Mouse (Mus musculus) CD4-positive, CD25-positive, alpha-beta regulatory T cell, adult 2 months (primary cell): ENCODE results near the gene Polr3e.

Experiments
- DNase-seq: peaks from one replicate; pipeline ENCODE4 v3.0.0-alpha.2; 2012; ENCODE audit warnings: low read depth, low spot score

The Polr3e gene

DNA sequence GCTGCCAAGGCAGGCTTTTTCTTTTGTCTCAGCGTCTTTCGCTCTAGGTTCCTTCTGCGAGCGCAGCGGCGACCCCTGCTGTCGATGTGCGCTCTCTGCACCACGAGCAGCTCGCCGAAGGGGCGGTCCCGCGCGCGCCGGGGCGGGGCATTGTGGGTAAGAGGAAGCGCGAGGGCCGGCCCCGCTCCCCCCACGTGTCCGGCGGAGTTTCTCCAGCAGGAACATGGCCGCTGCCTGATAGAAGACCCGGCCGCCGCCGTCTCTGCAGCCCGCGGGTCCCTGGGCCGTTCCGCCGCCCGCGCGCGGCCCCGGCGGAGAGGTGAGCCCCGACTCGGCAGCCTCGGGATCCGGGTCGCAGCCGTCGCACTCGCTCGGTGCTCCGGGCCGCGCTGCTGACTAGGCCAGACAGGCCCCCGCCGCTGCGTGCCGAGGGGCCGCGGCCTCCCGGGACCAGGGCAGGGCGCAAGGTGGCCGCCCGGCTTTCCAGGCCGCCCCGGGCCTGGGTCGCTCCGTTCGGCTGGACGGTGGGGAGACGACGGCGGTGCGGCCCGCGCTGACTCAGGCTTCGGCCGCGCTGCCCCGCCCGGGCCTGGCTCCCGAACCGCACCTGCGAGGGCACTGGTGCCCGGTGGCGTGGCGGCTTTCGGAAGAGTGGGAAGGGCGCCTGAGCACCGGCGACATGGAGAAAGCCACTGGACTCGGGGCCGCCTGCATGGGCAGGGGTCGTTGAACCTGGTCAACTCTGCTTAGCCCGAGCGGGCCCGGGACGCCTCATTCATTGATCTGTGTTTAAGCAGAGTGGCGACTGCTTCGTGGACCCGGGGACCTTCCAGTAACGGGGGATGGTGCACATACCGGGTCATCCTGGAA lies at the start of gene Polr3e:
Gene Polr3e (plus strand): TSS at position 153 of the 870 bp plus-strand sequence.
- DNase-seq, result peak; percentile 99

DNA sequence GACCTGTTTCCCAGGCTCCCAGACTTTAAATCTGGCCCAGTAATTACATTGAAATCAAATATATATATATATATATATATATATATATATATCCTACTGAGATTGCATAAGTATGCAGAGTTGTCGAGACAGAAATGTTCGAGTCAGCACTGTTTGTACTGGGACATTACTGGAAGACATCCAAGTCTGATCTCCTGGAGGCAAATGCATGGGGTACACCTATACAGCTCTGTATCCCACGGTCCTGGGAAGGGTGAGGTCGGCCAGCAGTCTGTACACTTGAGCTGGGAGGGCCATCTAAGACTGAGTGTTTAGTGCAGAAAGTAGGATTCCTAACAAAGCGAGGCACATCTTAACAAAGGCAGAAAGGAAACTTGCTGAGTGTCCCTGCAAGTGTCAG lies 47.7 kb upstream of the Polr3e start:
- DNase-seq, result no peak

DNA sequence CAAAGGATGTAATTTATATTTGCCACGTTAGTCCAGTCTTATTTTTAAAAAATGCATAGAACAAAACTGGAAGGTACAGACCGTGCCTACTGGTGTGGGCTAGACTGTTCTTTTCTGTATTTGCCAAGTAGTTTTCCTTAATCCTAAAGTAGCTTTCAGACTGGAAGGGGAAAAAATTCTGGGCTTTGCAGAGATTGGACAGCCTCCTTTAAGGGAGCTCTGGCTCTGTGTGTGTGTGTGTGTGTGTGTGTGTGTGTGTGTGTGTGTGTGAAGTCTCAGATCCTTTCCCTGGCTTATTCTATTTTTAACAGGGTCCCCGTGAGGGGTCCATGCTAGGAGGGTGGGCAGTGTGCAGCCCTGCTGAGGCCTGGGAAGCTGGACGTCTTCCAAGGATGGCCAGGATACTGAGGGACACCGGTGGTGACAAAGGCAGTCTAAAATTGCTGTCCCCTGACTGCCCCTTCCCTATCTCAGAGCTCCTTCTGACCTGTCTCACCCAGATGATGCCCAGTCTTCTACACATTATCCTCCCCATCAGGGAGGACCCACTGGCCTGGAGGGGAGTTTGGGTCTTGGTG lies 47.0 kb upstream of the Polr3e start:
- DNase-seq, result no peak

DNA sequence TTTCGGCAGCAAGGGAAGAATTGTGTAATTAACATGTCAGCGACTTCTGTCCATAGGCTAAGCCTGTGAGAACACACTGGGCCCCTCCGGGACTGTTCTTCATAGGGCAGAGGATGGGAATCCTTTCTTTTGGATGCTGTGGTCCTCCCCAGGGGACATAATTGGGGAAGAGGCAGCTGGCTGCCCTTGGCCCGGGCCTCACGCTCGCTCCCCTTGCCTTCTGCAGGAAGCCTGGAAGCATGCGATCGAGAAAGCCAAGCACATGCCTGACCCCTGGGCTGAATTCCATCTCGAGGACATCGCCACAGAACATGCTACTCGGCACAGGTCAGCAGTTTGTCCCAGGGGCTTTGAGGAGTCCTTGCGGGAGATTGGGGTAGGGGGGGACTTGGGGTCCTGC lies 44.5 kb upstream of the Polr3e start:
- DNase-seq, result no peak

DNA sequence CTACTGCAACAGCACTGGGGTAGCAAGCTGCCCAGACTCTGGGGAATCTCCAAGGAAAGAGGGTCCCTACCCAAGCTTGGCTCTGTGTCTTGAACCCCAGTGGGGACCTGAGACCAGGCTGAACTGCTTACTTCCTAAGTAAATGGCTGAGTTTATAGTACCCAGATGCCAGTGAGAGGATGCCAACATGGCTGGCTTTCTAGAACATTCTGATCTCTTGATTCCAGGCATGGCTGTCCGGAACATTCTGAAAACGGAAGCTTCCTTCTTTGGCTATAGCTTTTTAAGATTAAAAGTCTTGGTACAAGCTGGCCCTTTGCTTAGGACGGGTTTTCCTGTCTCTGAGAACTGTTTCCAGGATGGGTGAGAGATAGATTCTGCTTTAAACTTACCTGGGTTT lies 43.5 kb upstream of the Polr3e start:
- DNase-seq, result no peak

DNA sequence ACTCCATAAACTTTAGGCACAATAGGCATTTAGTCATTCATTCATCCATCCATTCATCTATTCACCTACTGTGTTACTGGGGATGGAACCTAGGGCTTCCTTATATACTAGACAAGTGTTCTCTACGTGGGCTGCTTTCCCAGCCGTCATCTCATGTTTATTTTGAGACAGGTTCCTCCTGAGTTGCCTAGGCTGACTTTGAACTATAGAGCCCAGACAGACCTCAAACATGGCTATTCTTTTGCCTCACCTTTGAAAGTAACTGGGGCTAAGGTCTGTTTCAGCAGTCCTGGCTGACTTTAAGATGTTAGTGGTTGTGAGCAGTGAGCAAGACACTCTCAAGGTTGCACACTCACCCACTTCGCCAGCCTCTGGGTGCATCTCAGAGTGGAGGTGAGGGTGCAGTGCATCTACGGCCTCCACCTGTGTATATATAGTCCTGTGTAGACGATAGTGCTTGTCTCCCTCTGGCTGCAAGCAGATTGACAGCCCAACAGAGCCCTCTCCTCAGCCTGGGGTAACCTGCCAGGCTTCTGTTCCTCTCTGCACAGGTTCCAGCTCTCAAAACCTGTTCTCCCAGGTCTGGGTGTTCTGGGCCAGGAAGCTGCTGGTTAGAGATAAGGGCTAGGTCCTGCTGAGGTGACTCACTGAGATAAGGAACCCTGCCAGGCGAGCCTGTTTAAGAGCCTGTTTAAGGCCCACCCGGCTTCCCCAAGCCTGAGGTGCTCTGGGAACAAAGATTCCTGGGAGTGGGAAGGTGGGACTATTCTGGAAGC lies 42.6 kb upstream of the Polr3e start:
- DNase-seq, result no peak

DNA sequence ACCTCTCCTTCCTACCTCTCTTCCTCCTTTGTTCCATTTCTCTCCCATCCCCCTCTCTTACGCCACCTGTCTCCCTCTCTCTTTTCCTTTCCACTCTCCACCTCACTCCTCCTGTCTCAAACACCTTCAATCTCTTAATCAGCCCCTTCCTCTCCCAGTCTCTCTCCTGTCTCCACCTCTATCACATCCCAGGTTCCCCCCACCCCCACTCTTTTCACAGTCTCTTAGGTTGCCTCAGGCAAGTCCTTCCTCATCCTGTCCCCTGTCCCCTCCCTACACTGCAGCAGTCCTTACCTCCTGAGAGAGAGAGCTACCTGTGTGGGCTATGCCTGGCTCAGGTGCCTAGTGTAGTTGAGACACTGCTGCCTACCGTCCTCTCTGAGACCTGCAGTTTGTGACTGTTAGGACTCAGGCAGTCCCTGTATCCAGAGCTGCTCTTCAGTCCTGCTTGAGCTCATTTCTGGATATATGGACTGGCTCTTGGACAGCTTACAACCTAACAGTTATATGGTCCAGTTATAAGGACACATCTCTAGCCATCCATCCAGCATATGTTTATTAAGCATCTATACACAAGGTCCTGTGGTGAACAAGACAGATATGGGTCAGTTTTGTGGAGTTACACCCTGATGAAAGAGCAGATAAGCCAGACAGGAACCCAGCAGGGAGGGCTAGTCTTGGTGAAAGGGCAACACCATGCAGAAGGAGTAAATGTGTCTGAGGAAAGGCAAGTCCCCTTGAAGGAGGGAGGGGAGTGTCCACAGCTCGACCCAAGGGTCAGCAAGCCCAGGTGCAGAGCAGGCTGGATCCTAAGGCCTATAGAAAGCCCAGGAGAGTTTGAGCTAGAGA lies 41.8 kb upstream of the Polr3e start:
- DNase-seq, result no peak

DNA sequence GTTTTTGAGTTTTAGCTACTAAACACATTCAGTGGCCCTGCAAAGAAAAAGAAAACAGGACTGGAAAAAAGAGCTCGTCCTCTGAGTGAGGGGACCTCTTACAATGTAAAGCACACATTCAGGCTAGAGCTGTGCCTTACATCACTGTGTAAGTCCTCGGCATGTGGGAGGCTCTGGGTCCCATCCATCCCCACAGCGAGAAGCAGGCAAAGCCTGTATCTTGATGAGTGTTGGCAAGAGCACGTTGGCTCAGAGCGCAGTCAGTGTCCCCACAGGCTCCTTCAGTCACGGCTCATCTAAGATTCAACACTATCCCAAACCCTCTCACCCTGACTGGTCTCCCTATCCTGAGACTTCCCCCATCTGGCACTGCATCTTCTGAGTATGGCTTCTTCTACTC lies 39.3 kb upstream of the Polr3e start:
- DNase-seq, result no peak

DNA sequence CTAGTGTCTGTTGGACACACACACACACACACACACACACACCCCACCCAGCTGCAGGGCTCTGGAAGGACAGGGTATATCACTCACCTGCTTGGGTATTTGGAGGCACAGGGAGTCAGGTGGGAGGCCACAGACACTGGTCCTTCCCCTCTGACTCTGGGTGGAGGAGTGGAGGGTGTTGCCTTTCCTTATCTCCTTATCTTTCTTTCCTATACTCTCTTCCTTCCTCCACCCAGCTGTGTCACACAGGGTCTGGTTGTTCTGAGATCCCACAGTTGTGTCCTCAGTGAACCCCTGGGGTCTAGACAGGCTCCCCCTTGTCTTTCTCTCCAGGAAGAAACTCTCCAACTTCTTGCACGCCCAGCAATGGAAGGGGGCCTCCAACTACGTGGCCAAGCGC lies 37.6 kb upstream of the Polr3e start:
- no peak for DNase-seq

DNA sequence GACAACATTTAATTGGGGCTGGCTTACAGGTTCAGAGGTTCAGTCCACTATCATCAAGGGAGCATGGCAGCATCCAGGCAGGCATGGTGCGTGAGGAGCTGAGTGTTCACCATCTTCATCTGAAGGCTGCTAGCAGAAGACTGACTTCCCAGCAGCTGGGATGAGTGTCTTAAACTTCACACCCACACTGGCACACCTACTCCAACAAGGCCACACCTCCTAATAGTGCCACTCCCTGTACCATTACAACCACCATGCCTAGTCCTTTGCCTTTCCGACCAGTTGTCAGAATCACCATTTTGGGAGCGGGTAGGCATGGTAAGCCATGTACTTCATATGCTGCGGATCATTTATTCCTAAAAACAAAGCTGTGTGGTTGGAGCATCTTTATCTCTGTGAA lies 36.8 kb upstream of the Polr3e start:
- no peak for DNase-seq

DNA sequence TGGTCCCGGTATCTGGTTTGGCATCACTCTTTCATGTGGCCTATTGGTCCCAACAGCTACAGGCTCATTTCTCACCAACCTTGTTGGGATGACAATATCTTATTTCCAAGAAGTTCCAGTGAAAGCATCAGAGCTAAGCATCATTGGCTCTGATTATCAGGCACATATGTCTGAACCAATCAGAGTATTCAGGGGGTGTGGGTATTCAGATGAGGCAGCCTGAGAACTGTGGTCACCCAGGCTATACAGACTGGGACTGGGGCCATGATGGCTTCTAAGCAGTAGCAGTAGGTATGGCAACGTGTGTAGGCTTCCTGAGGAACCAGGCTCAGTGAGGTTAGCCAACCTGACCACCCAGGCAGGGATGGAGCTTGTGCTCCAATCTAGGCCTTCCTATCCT lies 36.1 kb upstream of the Polr3e start:
- no peak for DNase-seq

DNA sequence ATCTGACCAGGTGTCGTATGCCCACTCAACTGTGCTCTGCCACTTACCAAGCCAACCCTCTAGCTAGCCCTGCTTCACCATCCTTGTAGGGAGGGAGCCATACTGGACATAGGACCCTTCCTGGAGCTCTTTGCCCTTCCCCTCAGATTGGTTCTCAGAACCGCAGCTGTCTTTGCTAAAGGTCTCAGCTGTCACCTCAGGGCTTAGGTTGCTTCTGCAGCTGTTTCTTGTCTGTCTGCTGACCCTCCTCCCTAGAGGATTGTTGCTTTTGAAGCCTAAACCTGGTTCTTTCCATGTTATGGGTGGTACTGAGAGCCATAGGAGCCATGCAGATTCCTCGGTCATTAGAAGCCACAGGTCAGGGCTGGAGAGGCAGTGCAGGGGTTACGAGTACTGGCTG lies 34.9 kb upstream of the Polr3e start:
- no peak for DNase-seq

DNA sequence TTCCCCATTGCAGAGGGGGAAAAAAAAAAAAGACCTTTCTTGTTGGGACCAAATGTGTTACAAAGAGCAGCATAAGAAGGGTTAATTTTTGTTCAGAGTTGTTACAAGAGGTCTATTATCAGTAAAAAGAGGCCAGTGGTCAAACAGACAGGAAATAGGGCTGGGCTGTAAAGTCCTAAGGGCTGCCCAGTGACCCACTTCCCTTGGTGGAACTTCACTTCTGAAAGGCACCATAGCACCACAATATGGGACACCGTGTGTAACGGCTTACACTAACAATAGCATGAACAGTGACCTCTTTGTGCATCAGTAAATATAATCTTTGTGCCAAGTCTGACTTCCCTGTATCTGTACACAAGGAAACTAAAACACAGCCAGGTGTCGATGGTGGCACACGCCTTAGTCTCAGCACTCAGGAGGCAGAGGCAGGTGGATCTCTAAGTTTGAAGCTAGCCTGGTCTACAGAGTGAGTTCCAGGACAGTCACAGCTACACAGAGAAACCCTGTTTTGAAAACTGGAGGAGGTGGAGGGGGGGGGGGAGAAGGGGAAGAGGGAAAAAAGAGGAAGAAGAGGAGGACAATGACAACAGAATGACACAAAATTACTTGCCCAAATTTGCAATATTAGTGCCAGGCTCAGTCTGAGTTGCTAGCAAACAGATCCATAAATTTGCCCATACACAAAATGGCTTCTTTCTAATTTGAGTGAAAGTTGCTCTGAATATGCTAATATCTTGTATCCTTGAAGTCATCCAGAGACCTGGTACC lies 33.8 kb upstream of the Polr3e start:
- no peak for DNase-seq

DNA sequence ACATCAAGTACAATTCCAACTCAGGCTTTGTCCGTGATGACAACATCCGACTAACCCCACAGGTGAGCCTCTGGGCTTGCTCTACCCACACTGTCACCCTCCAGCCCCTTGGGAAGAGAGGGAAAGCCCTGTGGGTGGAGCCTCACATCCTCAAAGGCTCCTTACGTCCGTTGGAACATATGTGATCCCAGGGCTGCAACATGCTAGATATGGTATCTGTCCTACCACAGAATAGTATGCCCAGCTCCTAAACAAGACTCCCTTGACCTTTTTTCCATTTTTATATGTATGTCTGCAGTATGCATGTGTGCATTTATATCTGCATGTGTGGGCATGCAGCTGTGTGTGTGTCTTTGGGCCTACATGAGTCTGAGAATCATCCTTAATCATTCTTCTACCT lies 32.8 kb upstream of the Polr3e start:
- no peak for DNase-seq

DNA sequence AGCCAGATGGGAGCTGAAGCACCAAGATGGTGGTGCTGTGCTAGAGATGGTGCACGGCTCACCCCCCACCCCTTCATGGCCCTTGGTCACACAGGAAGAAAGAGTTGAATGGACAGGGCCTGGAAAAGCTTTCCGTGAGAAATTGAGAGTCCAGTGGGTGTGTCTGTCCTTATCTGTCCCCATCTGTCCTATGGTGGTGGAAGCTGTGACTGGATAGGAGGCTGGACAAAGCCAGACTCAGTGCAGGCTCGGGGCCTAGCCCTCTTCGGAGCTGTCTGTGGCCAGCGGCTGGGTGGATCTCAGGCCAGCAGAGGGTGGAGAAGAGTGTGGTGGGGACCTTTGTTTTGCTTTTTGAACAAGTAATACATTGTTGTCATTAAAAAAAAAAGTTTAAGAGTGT lies 24.4 kb upstream of the Polr3e start:
- no peak for DNase-seq

DNA sequence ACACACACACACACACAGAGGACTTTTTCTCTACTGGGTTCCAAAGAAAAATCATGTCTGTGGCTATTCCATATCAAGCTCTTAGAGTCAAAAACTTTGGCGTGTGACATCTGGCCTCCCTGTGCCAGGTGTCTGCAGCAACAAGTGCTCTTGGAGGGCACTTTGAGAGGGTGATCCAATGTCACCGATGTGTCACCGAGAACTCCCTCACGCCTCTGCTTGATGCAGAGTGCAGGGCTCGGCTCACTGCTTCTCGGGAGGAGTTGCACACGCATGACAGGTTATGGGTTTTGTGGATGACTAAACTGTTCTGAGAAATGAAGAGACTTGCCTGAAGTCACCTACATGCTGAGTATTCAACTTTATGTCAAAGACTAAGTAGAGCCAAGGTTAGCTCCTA lies 20.5 kb upstream of the Polr3e start:
- DNase-seq, result no peak

DNA sequence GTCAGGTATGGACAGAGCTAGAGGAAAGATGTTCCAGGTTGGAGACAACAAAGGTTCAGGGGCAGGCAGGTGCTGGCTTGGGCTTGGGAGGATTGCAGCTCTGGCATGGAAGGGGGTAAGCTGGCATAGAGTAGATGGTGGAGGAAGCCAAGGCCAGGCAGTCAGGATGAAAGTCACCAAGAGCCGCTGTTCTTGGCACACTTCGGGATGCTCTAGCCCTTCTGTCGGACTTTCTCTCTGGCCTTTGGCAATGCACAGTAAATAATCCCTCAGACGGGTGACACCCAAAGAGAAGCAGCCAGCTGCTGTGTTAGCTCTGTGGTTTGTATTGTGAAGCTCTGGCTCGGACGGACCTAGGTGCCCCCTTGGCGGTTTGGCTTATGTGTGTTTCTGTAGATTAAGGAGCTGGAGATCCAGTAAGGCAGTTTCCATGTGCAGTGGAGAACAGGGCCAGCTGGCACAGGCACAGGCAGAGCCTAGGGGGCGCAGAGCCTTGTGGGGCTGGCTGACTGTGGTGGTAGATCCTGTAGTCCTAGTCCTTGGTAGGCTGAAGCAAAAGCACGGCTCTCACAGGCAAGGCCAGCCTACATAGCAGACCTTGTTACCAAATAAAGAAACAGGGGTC lies 19.7 kb upstream of the Polr3e start:
- no peak for DNase-seq

DNA sequence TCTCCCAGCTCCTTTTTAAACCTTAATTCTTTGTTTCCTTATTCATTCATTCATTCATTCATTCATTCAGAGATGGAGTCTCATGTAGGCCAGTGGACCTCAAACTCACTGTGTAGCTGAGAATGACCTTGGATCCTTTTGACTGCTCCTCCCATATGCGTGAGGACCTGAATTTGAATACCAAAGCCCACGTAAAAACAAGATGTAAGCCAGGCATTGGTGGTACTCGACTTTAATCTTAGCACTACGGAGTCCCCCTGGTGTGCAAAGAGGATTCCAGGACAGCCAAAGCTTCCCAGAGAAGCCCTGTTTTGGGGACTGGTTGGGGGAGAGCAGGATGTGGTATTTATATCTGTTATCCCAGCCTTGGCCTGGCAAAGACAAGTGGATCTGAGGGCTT lies 17.4 kb upstream of the Polr3e start:
- DNase-seq, result no peak

DNA sequence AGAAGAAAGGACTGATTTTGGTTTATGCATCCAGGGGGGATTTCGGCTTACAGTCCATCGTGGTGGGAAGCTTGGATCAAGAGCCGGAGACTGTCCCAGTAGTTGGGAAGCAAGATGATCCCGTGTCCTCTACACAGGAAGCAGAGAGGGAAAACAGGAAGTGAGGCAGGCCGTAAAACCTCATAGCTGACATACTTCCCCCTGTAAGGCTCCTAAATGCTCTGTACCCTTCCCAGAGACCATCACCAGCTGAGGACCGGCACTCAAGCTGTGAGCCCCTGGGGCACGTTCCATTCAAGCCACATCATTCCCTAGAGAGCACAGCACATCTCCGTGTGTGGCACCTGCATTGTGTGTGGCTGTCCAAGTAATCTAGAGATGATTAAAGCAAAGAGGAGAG lies 15.8 kb upstream of the Polr3e start:
- DNase-seq, result no peak

DNA sequence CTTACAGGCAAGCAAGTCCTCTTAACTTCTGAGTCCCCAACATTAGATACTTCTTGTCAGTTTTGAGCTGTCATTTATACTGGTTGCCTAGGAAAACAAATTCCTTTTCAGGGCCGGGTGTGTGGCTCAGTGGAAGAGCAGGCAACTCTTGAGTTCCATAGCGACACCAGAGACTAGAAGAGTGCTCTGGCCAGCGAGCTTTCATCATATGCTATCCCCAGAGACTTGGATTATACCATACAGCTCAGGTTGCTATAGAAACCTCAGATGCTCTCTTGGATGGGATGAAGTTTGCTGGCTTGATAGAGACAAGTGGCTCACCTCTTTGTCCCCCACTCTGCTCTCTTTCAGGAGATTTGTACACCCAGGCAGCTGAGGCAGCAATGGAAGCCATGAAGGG lies 14.6 kb upstream of the Polr3e start:
- no peak for DNase-seq

DNA sequence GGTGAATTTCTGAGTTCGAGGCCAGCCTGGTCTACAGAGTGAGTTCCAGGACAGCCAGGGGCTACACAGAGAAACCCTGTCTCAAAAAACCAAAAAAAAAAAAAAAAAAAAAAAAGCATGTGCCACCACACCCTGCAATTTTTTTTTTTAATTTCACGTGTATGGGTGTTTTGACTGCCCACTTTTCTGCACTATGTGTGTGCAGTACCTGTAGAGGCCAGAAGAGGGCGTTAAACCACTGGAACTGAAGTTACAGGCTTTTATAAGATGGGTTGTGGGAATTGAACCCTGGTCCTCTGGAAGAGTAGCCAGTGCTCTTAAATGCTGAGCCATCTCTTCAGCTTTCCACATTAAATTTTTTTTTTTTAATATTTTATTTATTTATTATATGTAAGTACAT lies 7.4 kb upstream of the Polr3e start:
- DNase-seq, result peak; percentile 38
